Mouse (Mus musculus) retina, postnatal 7 days (tissue): Measurements from ENCODE around the gene Cwf19l2.
"Not testable (repeated sequence)": the region's sequence is repeated elsewhere in the genome, so short reads cannot be mapped to it uniquely, and the experiment has no call there.

Source experiments
- DNase-seq: peaks from one replicate; pipeline ENCODE4 v3.0.0-alpha.2; 2012; ENCODE audit warnings: low read depth, low spot score

Cwf19l2 gene

GRCm38 (mm10) chr9:3403251-3404208 lies at the start of gene Cwf19l2:
Cwf19l2 (plus strand) TSS chr9:3403592.
- DNase-seq = peak; percentile 81

- not testable (repeated sequence) for DNase-seq
Measured at GRCm38 (mm10) chr9:3376323-3376722, 27.1 kb upstream of the Cwf19l2 start.

GRCm38 (mm10) chr9:3404372-3404771 lies 980 bp downstream of the Cwf19l2 start:
- peak; percentile 11 for DNase-seq

- not testable (repeated sequence) for DNase-seq
Measured at GRCm38 (mm10) chr9:3439555-3440300, 36.3 kb downstream of the Cwf19l2 start.

GRCm38 (mm10) chr9:3471897-3472296 lies 68.5 kb downstream of the Cwf19l2 start:
- DNase-seq = no peak

GRCm38 (mm10) chr9:3518645-3519044 lies 115.3 kb downstream of the Cwf19l2 start:
- no peak for DNase-seq

- DNase-seq = no peak
Measured at GRCm38 (mm10) chr9:3519178-3519577, 115.8 kb downstream of the Cwf19l2 start.

GRCm38 (mm10) chr9:3521031-3521430 lies 117.6 kb downstream of the Cwf19l2 start:
- no peak for DNase-seq
